ENCODE assay signal across 8 mouse cellular contexts in genomic region chr19:57134654-57135348, GRCm38 (mm10).
A peak's percentile ranks its signal among the peaks of the same experiment; 100 is the strongest.
DNase-seq lines count a peak whose midpoint lies in the region; ATAC-seq lines count a peak whose summit lies in the region.

No protein-coding gene starts in this region.

- WGBS in forebrain, embryonic 13.5 days, result 60% methylated on average over 20 of the region's 20 CpGs
- 65% methylated on average over 20 of the region's 20 CpGs for WGBS in forebrain, embryonic 12.5 days

- H3K27me3 ChIP-seq in forebrain, embryonic 13.5 days, result no peaks in the 10 kb centered on the region
- H3K27me3 ChIP-seq in forebrain, embryonic 12.5 days, result peaks cover 9% of the 10 kb centered on the region; the same call in 1 of the 2 replicates

- H3K4me1 ChIP-seq in forebrain, embryonic 13.5 days, result peaks cover 11% of the 10 kb centered on the region
- H3K4me1 ChIP-seq in forebrain, embryonic 12.5 days, result peaks cover 14% of the 10 kb centered on the region

- intact Hi-C loops in heart, postnatal 10 days (cut with DNase I), result loop anchor here (5.0 to 10.0 kb wide), 3 partner anchors 38 to 510 kb away; no protein-coding TSS in a partner anchor
- intact Hi-C loops in left cerebral cortex, postnatal 36 days (cut with DNase I), result loop anchor here (10.0 kb wide), 1 partner anchor 210 kb away; no protein-coding TSS in a partner anchor

- no peaks in the 10 kb centered on the region for H3K36me3 ChIP-seq in forebrain, embryonic 13.5 days (ENCODE audit: poor library complexity, severe bottlenecking)
- no peaks in the 10 kb centered on the region for H3K36me3 ChIP-seq in forebrain, embryonic 12.5 days (replicated peaks)

- DNase-seq in MEL-GATA-1-ER (ENCODE audit: extremely low read depth, low read depth), result peak; percentile 6
- peak; percentile 59 to 66 for DNase-seq in heart, postnatal 10 days
- peak; percentile 36 to 55 for DNase-seq in lung, postnatal 4 days
- DNase-seq in left cerebral cortex, postnatal 36 days (ENCODE audit: low spot score in 2 of 2), result no peak
- DNase-seq in cerebellum, adult 8-10 months, result no peak
- no peak for DNase-seq in testis, postnatal 14 days (ENCODE audit: low spot score)

- no peak overlapping the region for H3K9ac ChIP-seq in forebrain, embryonic 13.5 days
- H3K9ac ChIP-seq in forebrain, embryonic 12.5 days, result no peak overlapping the region

- no peaks in the 10 kb centered on the region for H3K9me3 ChIP-seq in forebrain, embryonic 13.5 days (replicated peaks)
- no peaks in the 10 kb centered on the region for H3K9me3 ChIP-seq in forebrain, embryonic 12.5 days

- H3K4me2 ChIP-seq in forebrain, embryonic 13.5 days, result 0 out of 2 replicates have a peak overlapping the region, but pooled peaks have one; percentile 7
- H3K4me2 ChIP-seq in forebrain, embryonic 12.5 days, result no peak overlapping the region

- 0 out of 2 replicates have a peak, but pooled peaks have one; percentile 27 for ATAC-seq in forebrain, embryonic 13.5 days
- ATAC-seq in forebrain, embryonic 12.5 days (ENCODE audit: low FRiP score), result no peak

- no peak overlapping the region for H3K4me3 ChIP-seq in forebrain, embryonic 13.5 days
- no peak overlapping the region for H3K4me3 ChIP-seq in forebrain, embryonic 12.5 days (replicated peaks)

- no peak overlapping the region for H3K27ac ChIP-seq in forebrain, embryonic 13.5 days
- H3K27ac ChIP-seq in forebrain, embryonic 12.5 days, result no peak overlapping the region

Comparison
In these comparisons a context has a peak if more than half of its experiments do, and no peak if none do; other contexts are left out.
1. DNase-seq: peak in MEL-GATA-1-ER (single experiment), heart, postnatal 10 days (2 of 2) and lung, postnatal 4 days (2 of 2); none in left cerebral cortex, postnatal 36 days (0 of 2), cerebellum, adult 8-10 months (single experiment) and testis, postnatal 14 days (single experiment).